Mouse (Mus musculus) liver, embryonic 14.5 days (tissue): ENCODE measurements around the gene Tbc1d12. TPM values are rescaled to one million over a fixed set of nuclear protein-coding genes. Genes with fewer than 3 reads are reported as not detected.

ENCODE experiments used
- ATAC-seq: fragments of 200-750 bp; cut with Nextera tagmentation; 2 replicates; pipeline ENCODE4 v1.8.0; 2017; ENCODE audit warnings: moderate number of reproducible peaks, mild to moderate bottlenecking, moderate library complexity; ENCODE audit not compliant: insufficient read depth
- DNase-seq, 3 experiments: peaks; one replicate each; pipeline ENCODE4 v3.0.0-alpha.2; 2012 to 2013; ENCODE audit warnings: low read depth in 3 of 3, low spot score in 3 of 3
- H3K27ac ChIP-seq: fragments of 300-500 bp; sonication (generic); 2 replicates; pipeline ENCODE4 v1.5.1; 2014; ENCODE audit warnings: moderate library complexity, mild to moderate bottlenecking, control low read depth, inconsistent platforms
- H3K27me3 ChIP-seq: fragments of 300-500 bp; sonication (generic); 2 replicates; pipeline ENCODE4 v1.6.1; 2014; ENCODE audit warnings: mild to moderate bottlenecking, low read length, moderate library complexity; ENCODE audit not compliant: control insufficient read depth, insufficient read depth
- H3K36me3 ChIP-seq: fragments of 300-500 bp; sonication (generic); replicated peaks from 2 replicates; pipeline ENCODE4 v1.6.1; 2014; ENCODE audit warnings: low read depth; ENCODE audit not compliant: control insufficient read depth, insufficient read depth
- H3K4me1 ChIP-seq, 2 experiments: fragments of 200-500 bp in 1 of 2; fragments of 300-500 bp in 1 of 2; sonication (generic) in 1 of 2; replicated peaks; 2 replicates each; pipeline ENCODE4 v1.6.1; 2012 to 2014; ENCODE audit warnings: antibody characterized with exemption in 1 of 2, inconsistent platforms in 1 of 2, low read length in 1 of 2; ENCODE audit not compliant: control insufficient read depth in 2 of 2, insufficient read depth in 2 of 2
- H3K4me2 ChIP-seq: fragments of 300-500 bp; sonication (generic); 2 replicates; pipeline ENCODE4 v1.6.1; 2014; ENCODE audit warnings: low read depth, mild to moderate bottlenecking, control low read depth, moderate library complexity
- H3K4me3 ChIP-seq, 2 experiments: fragments of 200-500 bp in 1 of 2; fragments of 300-500 bp in 1 of 2; sonication (generic) in 1 of 2; 2 replicates each; pipeline ENCODE4 v1.5.1; 2012 to 2014; ENCODE audit warnings: low read depth in 2 of 2, low read length in 2 of 2, mild to moderate bottlenecking in 2 of 2, control low read depth in 1 of 2, inconsistent platforms in 1 of 2, moderate library complexity in 1 of 2; ENCODE audit not compliant: insufficient read depth in 1 of 2
- H3K9ac ChIP-seq: fragments of 300-500 bp; sonication (generic); replicated peaks from 2 replicates; pipeline ENCODE4 v1.6.1; 2014; ENCODE audit warnings: mild to moderate bottlenecking, control low read depth, moderate library complexity
- H3K9me3 ChIP-seq: fragments of 300-500 bp; sonication (generic); 2 replicates; pipeline ENCODE4 v1.6.1; 2016; ENCODE audit warnings: low read length, mixed read lengths; ENCODE audit not compliant: control insufficient read depth
- CTCF ChIP-seq: IDR thresholded peaks from 2 replicates; pipeline ENCODE4 v1.5.1; 2016; ENCODE audit warnings: antibody characterized with exemption, low read depth, control low read depth
- EP300 ChIP-seq: IDR thresholded peaks from 2 replicates; pipeline ENCODE4 v1.6.1; 2016; ENCODE audit warnings: antibody characterized with exemption, low read depth
- WGBS: fragments of 180-500 bp; shearing (Covaris S2); extraction: QIAGEN DNeasy Blood & Tissue Kit; methylation state at CpG from one replicate; pipeline ENCODE4 v1.1.7; 2014; ENCODE audit not compliant: insufficient replicate concordance; 5-methylcytosine and 5-hydroxymethylcytosine counted together
- polyA plus RNA-seq, 2 experiments: library from polyadenylated mRNA; depleted of rRNA in 1 of 2; stranded (reverse) in 1 of 2; unstranded in 1 of 2; fragments of >200 nt; fragmentation: Nextera tagmentation in 1 of 2; extraction: Ambion mirVana in 1 of 2; gene quantifications; 2 replicates each; pipeline versions ENCODE4 v1.2.1 to v1.2.3; 2012 to 2014

Tbc1d12 gene
- polyA plus RNA-seq, 2 experiments, result 1.5 to 1.9 TPM

DNA sequence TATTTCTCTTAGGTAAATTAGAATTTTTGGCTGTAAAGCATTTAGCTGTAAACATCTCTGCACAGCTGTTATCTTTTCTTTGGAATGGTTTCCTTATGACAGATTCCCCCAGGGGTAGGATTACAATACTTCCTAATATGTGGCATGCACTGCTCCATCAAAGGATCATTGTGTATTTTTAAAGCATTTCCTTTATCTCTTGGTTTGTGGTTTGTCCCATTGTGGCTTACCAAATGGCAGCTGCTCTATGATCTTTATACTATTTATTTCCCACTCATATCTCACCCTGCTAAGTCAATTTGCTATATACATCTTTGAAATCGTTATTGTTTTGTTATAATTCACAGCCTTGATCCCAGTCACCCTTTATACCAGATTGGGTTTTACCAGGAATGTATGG is 3.2 kb upstream of the Tbc1d12 start:
- DNase-seq (no peak), ATAC-seq (no peak)
- H3K27ac ChIP-seq, result no peak overlapping the region
- no peak overlapping the region for H3K4me2 ChIP-seq
- no peaks in the 10 kb centered on the region for H3K9me3 ChIP-seq
- 27% methylated on average over 1 of the region's 1 CpGs for WGBS
- H3K27me3 ChIP-seq, result no peaks in the 10 kb centered on the region
- no peak overlapping the region for H3K4me3 ChIP-seq
- H3K36me3 ChIP-seq, result no peaks in the 10 kb centered on the region
- no peak overlapping the region for H3K9ac ChIP-seq
- peaks cover 9 to 11% of the 10 kb centered on the region in 2 experiments for H3K4me1 ChIP-seq
- TF ChIP-seq EP300 (no peak), CTCF (no peak)

DNA sequence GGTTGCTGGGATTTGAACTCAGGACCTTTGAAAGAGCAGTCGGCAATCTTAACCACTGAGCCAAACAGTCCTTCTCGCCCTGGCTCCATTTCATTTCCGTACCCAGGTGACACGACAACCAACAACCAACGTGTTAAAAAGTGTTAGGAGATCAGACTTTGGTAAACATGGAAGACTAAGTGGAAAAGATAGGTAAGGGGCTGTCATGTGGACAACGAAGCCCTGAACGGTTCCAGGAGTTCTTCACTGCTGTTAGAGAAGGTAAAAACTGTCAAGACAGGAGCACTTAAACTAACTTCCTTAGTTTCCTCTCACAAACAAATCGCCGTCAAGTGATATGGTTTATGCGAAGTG is 318 bp upstream of the Tbc1d12 start:
- Histone ChIP-seq H3K4me3 (peak overlapping the region; percentile 79 to 91), H3K4me2 (peak overlapping the region; percentile 87), H3K27ac (peak overlapping the region; percentile 73), H3K9ac (peak overlapping the region; percentile 89), H3K9me3 (no peaks in the 10 kb centered on the region), H3K27me3 (no peaks in the 10 kb centered on the region), H3K36me3 (no peaks in the 10 kb centered on the region), H3K4me1 (peaks cover 9 to 12% of the 10 kb centered on the region in 2 experiments)
- ATAC-seq (no peak), DNase-seq (no peak)
- 25% methylated on average over 10 of the region's 10 CpGs for WGBS
- no peak for TF ChIP-seq EP300
- no peak for TF ChIP-seq CTCF

DNA sequence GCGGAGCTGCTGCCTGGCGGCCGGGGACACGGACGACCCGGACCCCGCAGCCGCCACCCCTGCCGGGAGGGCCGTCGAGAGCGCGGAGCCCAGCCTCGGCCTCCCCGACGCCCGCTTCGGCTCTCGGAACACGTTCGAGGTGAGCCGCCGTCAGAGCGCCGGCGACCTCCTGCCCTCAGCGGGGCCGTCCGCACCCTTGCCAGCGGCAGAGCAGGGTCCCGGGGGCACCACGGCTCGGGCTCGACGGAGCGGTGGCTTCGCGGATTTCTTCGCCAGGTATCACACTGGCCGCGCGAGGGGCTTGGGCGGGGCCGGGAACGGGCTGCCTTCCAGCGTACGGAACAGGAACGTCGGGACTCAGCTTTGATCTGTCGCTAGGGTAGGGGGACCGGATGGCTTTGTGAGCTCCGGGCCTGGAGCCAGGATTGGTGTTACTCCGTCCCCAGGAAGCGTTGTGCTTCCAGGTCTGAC is 827 bp downstream of the Tbc1d12 start:
- H3K4me2 ChIP-seq, result peak overlapping the region; percentile 87
- no peak for TF ChIP-seq CTCF
- TF ChIP-seq EP300, result no peak
- no peaks in the 10 kb centered on the region for H3K27me3 ChIP-seq
- DNase-seq (peak in 1 of 3 experiments; percentile 14), ATAC-seq (peak; percentile 48)
- H3K9ac ChIP-seq, result peak overlapping the region; percentile 89
- WGBS, result under 1% methylated on average over 47 of the region's 54 CpGs
- H3K4me1 ChIP-seq, result peaks cover 9 to 12% of the 10 kb centered on the region in 2 experiments
- no peaks in the 10 kb centered on the region for H3K36me3 ChIP-seq
- no peaks in the 10 kb centered on the region for H3K9me3 ChIP-seq
- H3K27ac ChIP-seq, result peak overlapping the region; percentile 81
- H3K4me3 ChIP-seq, result peak overlapping the region; percentile 79 to 91

DNA sequence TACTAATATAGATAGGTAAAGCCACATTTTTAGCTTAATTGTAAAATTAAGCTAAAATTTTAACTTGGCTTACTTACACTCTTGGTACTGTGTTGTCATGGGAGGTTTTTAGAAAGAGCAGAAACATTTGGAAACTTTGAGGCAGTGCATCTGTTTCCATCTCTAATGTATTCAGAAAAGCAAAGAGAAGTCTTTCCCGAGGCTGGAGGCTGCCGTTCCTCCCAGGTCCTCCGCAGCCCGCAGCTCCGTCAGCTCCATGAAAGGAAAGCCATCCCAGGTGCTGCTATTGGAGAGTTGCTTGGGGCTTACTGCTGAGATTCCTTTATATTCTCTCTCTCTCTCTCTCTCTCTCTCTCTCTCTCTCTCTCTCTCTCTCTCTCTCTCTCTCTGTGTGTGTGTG is 8.4 kb downstream of the Tbc1d12 start:
- no peaks in the 10 kb centered on the region for H3K36me3 ChIP-seq
- no peak overlapping the region for H3K9ac ChIP-seq
- DNase-seq, result no peak
- no peak for ATAC-seq
- no peak for TF ChIP-seq EP300
- 85% methylated on average over 5 of the region's 5 CpGs for WGBS
- no peak overlapping the region for H3K4me3 ChIP-seq
- no peaks in the 10 kb centered on the region for H3K27me3 ChIP-seq
- no peak overlapping the region for H3K4me2 ChIP-seq
- no peaks in the 10 kb centered on the region for H3K9me3 ChIP-seq
- no peak overlapping the region for H3K27ac ChIP-seq
- no peaks in the 10 kb centered on the region for H3K4me1 ChIP-seq

DNA sequence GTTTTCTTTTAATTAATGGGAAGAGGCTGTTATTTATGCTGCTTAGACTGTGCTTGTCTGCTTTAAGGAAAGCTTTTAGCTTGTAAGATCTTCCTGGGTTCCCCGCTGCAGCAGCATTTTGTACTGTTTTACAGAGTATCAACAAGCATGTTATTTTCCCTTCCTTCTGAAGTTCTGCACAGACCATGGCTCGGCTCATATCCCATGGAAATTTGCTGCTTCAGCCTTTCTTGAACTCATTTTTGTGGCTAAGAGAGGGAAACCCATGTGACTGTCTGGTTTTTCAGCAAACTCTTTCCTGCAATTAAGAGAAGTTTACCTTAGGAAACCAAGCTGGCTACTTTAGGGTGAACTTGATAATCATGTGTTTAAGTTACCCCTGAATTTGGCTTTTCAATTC is 10.0 kb downstream of the Tbc1d12 start:
- H3K36me3 ChIP-seq, result no peaks in the 10 kb centered on the region
- ATAC-seq, result no peak

More for the DNA sequence above, 10.0 kb downstream of the Tbc1d12 start:
- Histone ChIP-seq H3K9ac (no peak overlapping the region), H3K27ac (no peak overlapping the region), H3K4me2 (no peak overlapping the region), H3K4me1 (no peaks in the 10 kb centered on the region), H3K9me3 (no peaks in the 10 kb centered on the region), H3K27me3 (no peaks in the 10 kb centered on the region), H3K4me3 (no peak overlapping the region)
- WGBS, result 74% methylated on average over 2 of the region's 2 CpGs
- TF ChIP-seq EP300 (no peak), CTCF (no peak)
- DNase-seq, result no peak
